Mouse (Mus musculus) CD4-positive, CD25-positive, alpha-beta regulatory T cell (primary cell): ENCODE data around the gene Psph. TPM values are rescaled to one million over a fixed set of nuclear protein-coding genes. Genes with fewer than 3 reads are reported as not detected.

Experiments
- polyA plus RNA-seq: library from polyadenylated mRNA; unstranded; fragments of 100-300 nt; shearing (Covaris generic); gene quantifications from one replicate; pipeline ENCODE4 v1.2.1, GENCODE M21; 2017

The Psph gene
- polyA plus RNA-seq: 60.2 TPM

GRCm38 (mm10) chr5:129786818-129787790 is at the start of gene Psph:
Gene Psph, minus strand, starts transcription at chr5:129787449.

DNA sequence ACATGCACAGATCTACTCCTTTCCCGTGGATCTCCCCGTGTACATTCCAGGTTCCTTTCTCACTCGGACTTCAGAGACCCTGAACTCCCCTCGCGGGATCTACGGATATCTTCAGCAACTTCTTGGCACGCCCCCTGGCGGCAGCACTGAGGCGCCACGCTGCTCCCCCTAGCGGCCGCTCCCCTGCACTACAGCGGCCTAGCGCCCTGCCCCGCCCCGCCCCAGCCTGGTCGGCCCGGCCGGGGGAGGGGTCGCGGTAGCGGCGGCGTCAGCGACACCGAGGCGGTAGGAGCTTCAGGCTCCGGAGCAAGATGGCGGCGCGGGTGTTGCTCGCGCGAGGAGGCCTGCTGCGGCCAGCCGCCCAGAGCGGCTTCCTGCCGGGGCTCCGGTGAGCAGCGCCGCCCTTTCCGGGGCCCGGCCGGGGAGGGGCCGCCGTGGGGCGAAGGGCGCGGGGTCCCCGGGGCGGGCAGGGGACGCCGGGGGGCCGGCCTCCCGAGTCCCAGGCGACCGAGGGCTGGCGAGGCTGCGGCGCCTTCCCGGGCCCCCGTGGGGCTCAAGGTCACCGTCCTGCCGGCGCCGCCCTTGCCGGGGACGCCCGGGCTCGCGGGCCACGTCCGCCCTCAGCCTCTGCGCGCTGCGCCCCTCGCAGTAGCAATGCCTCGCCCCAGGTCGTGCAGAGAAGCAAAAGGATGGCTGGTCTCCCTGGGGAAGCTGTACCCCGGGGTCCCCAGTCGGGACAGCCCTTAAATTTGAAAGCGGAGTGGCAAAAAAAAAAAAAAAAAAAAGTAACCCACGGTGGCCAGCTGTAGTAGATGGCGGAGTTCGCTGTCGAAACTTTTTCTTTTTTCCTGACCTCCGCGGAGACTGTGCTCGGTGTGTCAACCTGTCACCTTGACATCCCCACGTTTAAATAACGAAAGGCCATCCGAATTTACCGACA is 62.1 kb downstream of the Psph start, which contains the start of gene Nipsnap2:
TSS of gene Nipsnap2 (plus strand) at position 230 of the 940 bp plus-strand sequence.

Other genes starting within 250 kb of the Psph start
- 0.69 TPM for gene Mmp17, start 203.3 kb downstream of the Psph start, polyA plus RNA-seq
- gene Zfp11, start 117.3 kb downstream of the Psph start, polyA plus RNA-seq: 3.6 TPM
- 0.17 TPM for gene Sept14, start 78.9 kb downstream of the Psph start, polyA plus RNA-seq
- gene Mrps17, start 72.0 kb downstream of the Psph start, polyA plus RNA-seq: 114 TPM
- 31.3 TPM for gene Nipsnap2, start 62.4 kb downstream of the Psph start, polyA plus RNA-seq
- 25.1 TPM for gene Sumf2, start 59.5 kb upstream of the Psph start, polyA plus RNA-seq
- gene Chchd2, start 100.0 kb upstream of the Psph start, polyA plus RNA-seq: 464 TPM
- 3.1 TPM for gene Zbed5, start 108.3 kb upstream of the Psph start, polyA plus RNA-seq
- 0.28 TPM for gene Phkg1, start 111.1 kb upstream of the Psph start, polyA plus RNA-seq
- 0.75 TPM for gene Nupr1l, start 121.1 kb upstream of the Psph start, polyA plus RNA-seq
- gene Vkorc1l1, start 154.5 kb upstream of the Psph start, polyA plus RNA-seq: 15.9 TPM
- gene Gusb, start 215.6 kb upstream of the Psph start, polyA plus RNA-seq: 52.4 TPM
- gene Asl, start 241.8 kb upstream of the Psph start, polyA plus RNA-seq: 71.3 TPM
- gene Crcp, start 241.8 kb upstream of the Psph start, polyA plus RNA-seq: 43.6 TPM